Mouse (Mus musculus) embryonic facial prominence, embryonic 12.5 days (tissue): ENCODE measurements around the gene Vash2. TPM values are rescaled to one million over a fixed set of nuclear protein-coding genes. Genes with fewer than 3 reads are reported as not detected.

Experiments
- ATAC-seq: fragments of 200-750 bp; cut with Nextera tagmentation; 2 replicates; pipeline ENCODE4 v1.8.0; 2017; ENCODE audit not compliant: insufficient number of reproducible peaks, insufficient read depth, low FRiP score, low TSS enrichment
- H3K27ac ChIP-seq: fragments of 300-500 bp; sonication (generic); 2 replicates; pipeline ENCODE4 v1.5.1; 2016; ENCODE audit warnings: mild to moderate bottlenecking
- H3K27me3 ChIP-seq: fragments of 300-500 bp; sonication (generic); 2 replicates; pipeline ENCODE4 v1.6.1; 2016; ENCODE audit warnings: mild to moderate bottlenecking, moderate library complexity
- H3K36me3 ChIP-seq: fragments of 300-500 bp; sonication (generic); 2 replicates; pipeline ENCODE4 v1.6.1; 2016; ENCODE audit warnings: mild to moderate bottlenecking
- H3K4me1 ChIP-seq: fragments of 300-500 bp; sonication (generic); 2 replicates; pipeline ENCODE4 v1.6.1; 2016
- H3K4me2 ChIP-seq: fragments of 300-500 bp; sonication (generic); replicated peaks from 2 replicates; pipeline ENCODE4 v1.6.1; 2016; ENCODE audit warnings: mild to moderate bottlenecking, moderate library complexity
- H3K4me3 ChIP-seq: fragments of 300-500 bp; sonication (generic); 2 replicates; pipeline ENCODE4 v1.5.1; 2016; ENCODE audit warnings: mild to moderate bottlenecking
- H3K9ac ChIP-seq: fragments of 300-500 bp; sonication (generic); 2 replicates; pipeline ENCODE4 v1.6.1; 2016; ENCODE audit warnings: mild to moderate bottlenecking, moderate library complexity
- H3K9me3 ChIP-seq: fragments of 300-500 bp; sonication (generic); 2 replicates; pipeline ENCODE4 v1.6.1; 2016; ENCODE audit warnings: mild to moderate bottlenecking, moderate library complexity
- WGBS: fragments of 180-500 bp; shearing (Covaris S2); methylation state at CpG from one replicate; pipeline ENCODE4 v1.1.7; 2016; 5-methylcytosine and 5-hydroxymethylcytosine counted together
- polyA plus RNA-seq: library from polyadenylated mRNA; unstranded; fragments of >200 nt; fragmentation: Nextera tagmentation; extraction: Ambion mirVana; gene quantifications from 2 replicates; pipeline ENCODE4 v1.2.1, GENCODE M21; 2016

Gene Vash2
- polyA plus RNA-seq, 1 experiment from 2014 or later, result 82.5 TPM

GRCm38 (mm10) chr1:191000686-191001085, 21.6 kb upstream of the Vash2 start:
- ATAC-seq, result no peak
- no peak overlapping the region for H3K4me3 ChIP-seq
- H3K9me3 ChIP-seq, result no peaks in the 10 kb centered on the region
- H3K27ac ChIP-seq, result no peak overlapping the region
- H3K27me3 ChIP-seq, result no peaks in the 10 kb centered on the region
- H3K4me2 ChIP-seq, result no peak overlapping the region
- H3K4me1 ChIP-seq, result no peaks in the 10 kb centered on the region
- H3K36me3 ChIP-seq, result peaks cover 13% of the 10 kb centered on the region
- 86% methylated on average over 3 of the region's 3 CpGs for WGBS
- H3K9ac ChIP-seq, result no peak overlapping the region

GRCm38 (mm10) chr1:190998027-190998426, 18.9 kb upstream of the Vash2 start:
- ATAC-seq, result no peak

GRCm38 (mm10) chr1:190996346-190996877, 17.3 kb upstream of the Vash2 start:
- Histone ChIP-seq H3K27me3 (no peaks in the 10 kb centered on the region), H3K9ac (no peak overlapping the region), H3K4me1 (no peaks in the 10 kb centered on the region), H3K27ac (no peak overlapping the region), H3K36me3 (no peaks in the 10 kb centered on the region), H3K9me3 (no peaks in the 10 kb centered on the region), H3K4me2 (no peak overlapping the region), H3K4me3 (no peak overlapping the region)
- ATAC-seq, result no peak
- 73% methylated on average over 6 of the region's 6 CpGs for WGBS

More at GRCm38 (mm10) chr1:190998027-190998426, 18.9 kb upstream of the Vash2 start:
- H3K27ac ChIP-seq, result no peak overlapping the region
- no peak overlapping the region for H3K9ac ChIP-seq
- no peak overlapping the region for H3K4me2 ChIP-seq
- no peaks in the 10 kb centered on the region for H3K27me3 ChIP-seq
- no peaks in the 10 kb centered on the region for H3K9me3 ChIP-seq
- H3K4me1 ChIP-seq, result no peaks in the 10 kb centered on the region
- H3K4me3 ChIP-seq, result no peak overlapping the region
- 84% methylated on average over 1 of the region's 1 CpGs for WGBS
- H3K36me3 ChIP-seq, result no peaks in the 10 kb centered on the region

- 58% methylated on average over 7 of the region's 7 CpGs for WGBS
- no peaks in the 10 kb centered on the region for H3K4me1 ChIP-seq
- H3K27me3 ChIP-seq, result no peaks in the 10 kb centered on the region
These were observed 16.5 kb upstream of the Vash2 start for GRCm38 (mm10) chr1:190995548-190995947.

GRCm38 (mm10) chr1:190989437-190990082, 10.5 kb upstream of the Vash2 start:
- ATAC-seq, result no peak
- Histone ChIP-seq H3K4me3 (no peak overlapping the region), H3K9me3 (no peaks in the 10 kb centered on the region), H3K36me3 (no peaks in the 10 kb centered on the region), H3K4me2 (no peak overlapping the region), H3K27ac (no peak overlapping the region), H3K9ac (no peak overlapping the region), H3K4me1 (no peaks in the 10 kb centered on the region), H3K27me3 (no peaks in the 10 kb centered on the region)
- WGBS, result 84% methylated on average over 9 of the region's 9 CpGs

More at GRCm38 (mm10) chr1:190995548-190995947, 16.5 kb upstream of the Vash2 start:
- H3K9ac ChIP-seq, result no peak overlapping the region
- no peaks in the 10 kb centered on the region for H3K36me3 ChIP-seq
- no peak for ATAC-seq
- no peak overlapping the region for H3K4me2 ChIP-seq
- no peak overlapping the region for H3K4me3 ChIP-seq
- H3K27ac ChIP-seq, result no peak overlapping the region
- H3K9me3 ChIP-seq, result no peaks in the 10 kb centered on the region

GRCm38 (mm10) chr1:190981412-190981811, 2.3 kb upstream of the Vash2 start:
- peaks cover 16% of the 10 kb centered on the region for H3K4me1 ChIP-seq
- no peak for ATAC-seq
- 77% methylated on average over 4 of the region's 4 CpGs for WGBS
- no peaks in the 10 kb centered on the region for H3K27me3 ChIP-seq
- H3K4me2 ChIP-seq, result no peak overlapping the region
- no peak overlapping the region for H3K27ac ChIP-seq
- H3K9ac ChIP-seq, result no peak overlapping the region
- H3K4me3 ChIP-seq, result no peak overlapping the region
- no peaks in the 10 kb centered on the region for H3K9me3 ChIP-seq
- H3K36me3 ChIP-seq, result 0 out of 2 replicates have a peak, but pooled peaks cover under 1% of the 10 kb centered on the region

- Histone ChIP-seq H3K4me1 (peaks cover 20% of the 10 kb centered on the region), H3K27me3 (no peaks in the 10 kb centered on the region), H3K36me3 (0 out of 2 replicates have a peak, but pooled peaks cover 5% of the 10 kb centered on the region), H3K4me3 (no peak overlapping the region), H3K4me2 (peak overlapping the region; percentile 92; the same call in 1 of the 2 replicates), H3K27ac (no peak overlapping the region), H3K9me3 (no peaks in the 10 kb centered on the region), H3K9ac (no peak overlapping the region)
- ATAC-seq, result no peak
- 92% methylated on average over 1 of the region's 1 CpGs for WGBS
These were observed 1.4 kb upstream of the Vash2 start for GRCm38 (mm10) chr1:190980470-190980869.

GRCm38 (mm10) chr1:190978511-190979073, 504 bp downstream of the Vash2 start:
- Histone ChIP-seq H3K4me3 (peak overlapping the region; percentile 85), H3K4me2 (peak overlapping the region; percentile 92), H3K4me1 (peaks cover 22% of the 10 kb centered on the region), H3K36me3 (peaks cover 24% of the 10 kb centered on the region), H3K9ac (peak overlapping the region; percentile 93), H3K27me3 (no peaks in the 10 kb centered on the region), H3K9me3 (no peaks in the 10 kb centered on the region), H3K27ac (peak overlapping the region; percentile 98)
- WGBS, result under 1% methylated on average over 45 of the region's 46 CpGs
- peak; percentile 81 for ATAC-seq

- peak overlapping the region; percentile 92 for H3K4me2 ChIP-seq
- WGBS, result 1% methylated on average over 22 of the region's 22 CpGs
- ATAC-seq, result no peak
- H3K4me1 ChIP-seq, result peaks cover 22% of the 10 kb centered on the region
- peak overlapping the region; percentile 85 for H3K4me3 ChIP-seq
- H3K36me3 ChIP-seq, result peaks cover 30% of the 10 kb centered on the region
- peak overlapping the region; percentile 93 for H3K9ac ChIP-seq
- H3K27ac ChIP-seq, result peak overlapping the region; percentile 98
- no peaks in the 10 kb centered on the region for H3K9me3 ChIP-seq
- H3K27me3 ChIP-seq, result no peaks in the 10 kb centered on the region
These were observed 1.1 kb downstream of the Vash2 start for GRCm38 (mm10) chr1:190978001-190978400.

- Histone ChIP-seq H3K27ac (0 out of 2 replicates have a peak overlapping the region, but pooled peaks have one; percentile 7), H3K4me1 (peaks cover 22% of the 10 kb centered on the region), H3K27me3 (no peaks in the 10 kb centered on the region), H3K4me2 (peak overlapping the region; percentile 92), H3K4me3 (peak overlapping the region; percentile 85), H3K9ac (peak overlapping the region; percentile 93), H3K36me3 (peaks cover 40% of the 10 kb centered on the region), H3K9me3 (no peaks in the 10 kb centered on the region)
- ATAC-seq, result no peak
- 40% methylated on average over 11 of the region's 11 CpGs for WGBS
These were observed 2.1 kb downstream of the Vash2 start for GRCm38 (mm10) chr1:190976887-190977573.

- Histone ChIP-seq H3K4me1 (peaks cover 22% of the 10 kb centered on the region), H3K36me3 (peaks cover 60% of the 10 kb centered on the region), H3K4me3 (no peak overlapping the region), H3K4me2 (no peak overlapping the region), H3K27ac (no peak overlapping the region), H3K9me3 (no peaks in the 10 kb centered on the region), H3K27me3 (no peaks in the 10 kb centered on the region), H3K9ac (0 out of 2 replicates have a peak overlapping the region, but pooled peaks have one; percentile 7)
- no peak for ATAC-seq
- 67% methylated on average over 1 of the region's 1 CpGs for WGBS
These were observed 4.3 kb downstream of the Vash2 start for GRCm38 (mm10) chr1:190974833-190975232.
